Mouse (Mus musculus): ENCODE data around the gene Alg13.

Gene Alg13

DNA sequence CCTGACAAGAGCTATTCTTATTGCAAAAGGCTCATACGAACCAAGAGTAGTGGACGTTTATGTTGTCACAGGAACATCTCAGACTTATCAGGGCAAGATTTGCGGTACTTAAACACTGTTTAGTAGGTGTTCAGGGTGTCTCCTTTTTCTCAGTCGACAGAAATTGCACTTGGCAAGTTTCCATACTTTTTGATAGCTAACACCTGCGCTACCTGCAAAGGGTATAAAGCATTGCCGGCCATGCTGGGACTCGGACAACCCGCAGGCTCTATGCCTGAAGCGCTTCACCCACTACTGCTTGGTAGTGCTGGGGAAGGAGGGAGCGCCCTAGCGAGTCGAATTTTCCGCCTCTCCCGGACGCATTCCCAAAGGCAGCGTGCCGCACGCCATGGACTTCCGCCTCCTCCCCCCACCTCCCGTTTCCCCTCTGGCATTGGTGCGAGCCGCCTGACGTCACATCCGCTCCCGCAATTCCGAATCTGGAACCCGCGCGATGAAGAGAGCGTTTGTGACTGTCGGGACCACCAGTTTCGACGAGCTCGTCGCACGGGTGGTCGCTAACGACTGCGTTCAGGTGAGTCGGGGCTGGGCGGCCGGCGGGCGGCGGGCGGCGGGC is at the start of gene Alg13:
Gene Alg13 (plus strand): TSS at position 257 of the 616 bp plus-strand sequence.
- DNase-seq, result peak; percentile 85 to 90

DNA sequence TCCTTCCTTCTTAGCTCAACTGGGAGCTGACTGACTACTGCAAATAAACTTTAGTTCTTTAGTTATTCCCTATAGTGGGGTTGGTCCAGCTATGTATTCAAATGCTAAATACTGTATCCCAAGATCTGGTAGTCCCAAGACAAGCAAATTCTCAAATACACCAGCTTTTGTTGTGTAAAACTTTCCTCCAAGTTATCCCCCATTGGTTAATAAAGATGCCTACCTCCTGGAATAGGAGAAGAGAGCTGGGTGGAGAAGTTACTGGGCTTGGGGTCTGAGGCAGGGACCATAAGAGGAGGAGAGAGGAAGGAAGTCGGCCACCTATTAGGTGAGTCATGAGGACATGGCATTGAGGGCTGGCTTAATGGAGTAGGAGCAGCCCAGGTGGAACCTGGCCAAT is 49.0 kb upstream of the Alg13 start:
- DNase-seq, result no peak

DNA sequence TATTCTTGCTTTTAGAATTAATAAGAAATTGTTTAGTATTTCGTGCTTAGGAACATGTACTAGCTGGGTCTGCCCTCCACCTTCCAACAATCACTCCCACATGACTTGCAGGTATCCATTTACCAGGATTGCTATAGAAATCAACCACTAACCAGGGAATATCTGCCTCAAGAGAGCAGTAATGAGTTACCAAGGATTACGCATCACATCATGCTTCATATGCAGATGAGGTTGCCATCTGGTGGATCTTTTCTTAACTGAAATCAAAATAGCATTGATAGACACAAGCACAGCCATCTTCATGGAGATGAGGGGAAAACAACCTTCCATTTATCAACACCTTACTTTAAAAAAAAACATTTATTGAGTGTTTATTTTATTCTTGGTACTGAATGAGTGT is 16.1 kb upstream of the Alg13 start:
- DNase-seq, result no peak

DNA sequence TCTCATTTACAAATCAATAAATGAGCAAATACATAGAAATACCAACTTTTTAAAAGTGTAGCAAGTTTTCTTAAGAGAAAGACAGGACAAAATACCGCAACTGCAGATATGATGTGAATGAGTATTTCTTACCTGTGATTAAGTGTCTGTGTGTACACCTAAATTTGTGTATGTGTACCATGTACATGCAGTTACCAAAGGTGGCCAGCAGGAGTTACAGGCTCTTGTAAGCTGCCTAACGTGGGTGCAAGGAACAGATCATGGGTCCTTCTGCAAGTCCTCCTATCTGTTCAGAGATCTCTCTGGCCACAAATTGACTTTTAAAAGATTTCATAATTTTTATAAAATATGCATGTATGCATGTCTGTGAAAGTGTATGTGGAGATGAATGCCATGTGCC is 11.9 kb upstream of the Alg13 start:
- no peak for DNase-seq

DNA sequence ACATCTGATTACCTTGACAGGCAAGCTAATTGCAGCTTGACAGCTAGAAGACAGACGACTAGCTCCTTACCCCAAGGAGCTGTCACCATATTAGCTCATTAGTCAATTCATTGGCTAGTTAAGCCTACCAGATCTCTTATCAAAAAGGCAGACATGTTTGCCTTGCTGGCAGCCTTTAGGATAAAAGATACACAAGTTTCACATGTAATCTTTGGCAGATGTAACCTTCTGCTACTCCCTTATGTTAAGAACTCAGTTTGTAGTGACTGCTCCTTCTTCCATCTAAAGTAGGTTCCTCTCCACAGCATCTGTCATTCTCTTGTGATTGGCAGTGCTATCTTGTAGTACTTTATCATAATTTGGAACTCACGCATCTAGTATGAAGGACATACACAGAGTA is 3.6 kb upstream of the Alg13 start:
- no peak for DNase-seq

DNA sequence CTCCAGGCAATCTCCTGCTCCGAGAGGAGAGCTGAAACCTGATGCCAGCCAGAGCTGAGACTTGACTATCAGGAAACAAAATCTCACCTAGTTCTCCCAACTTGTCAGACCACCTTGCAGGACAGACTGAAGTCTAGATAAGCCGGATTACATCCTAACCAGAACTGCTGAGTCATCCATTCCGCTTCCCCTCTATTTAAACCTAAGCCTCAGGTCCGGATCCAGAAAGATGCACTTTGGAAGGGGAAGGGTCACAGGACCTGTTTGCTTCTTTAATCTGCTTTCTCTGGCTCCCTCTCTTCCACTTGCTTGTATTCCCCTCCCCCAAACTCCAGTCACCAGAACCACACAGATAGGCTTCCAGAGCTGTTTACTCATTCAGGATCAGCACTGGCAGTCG is 2.6 kb upstream of the Alg13 start:
- DNase-seq, result no peak

DNA sequence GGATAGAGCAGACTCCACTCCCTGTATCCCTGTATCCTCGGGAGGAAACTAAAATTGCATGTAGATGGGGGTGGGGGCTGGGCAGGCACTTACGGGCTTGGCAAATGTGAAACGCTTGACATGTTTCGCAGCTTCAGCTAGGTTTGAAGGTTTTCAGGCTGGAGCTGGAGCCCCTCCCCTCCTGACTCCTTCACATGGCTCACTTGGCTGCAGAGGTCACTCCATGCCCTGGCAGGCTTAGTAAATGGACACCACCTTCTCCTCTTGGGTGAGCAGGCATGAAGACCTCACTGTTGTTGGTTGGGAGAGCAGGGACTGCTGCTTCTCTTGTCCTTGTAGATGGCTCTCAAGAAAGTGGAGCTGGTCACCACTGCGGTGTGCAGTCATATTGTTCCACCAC is 1.6 kb upstream of the Alg13 start:
- DNase-seq, result peak in 1 of 2 experiments; percentile 64

DNA sequence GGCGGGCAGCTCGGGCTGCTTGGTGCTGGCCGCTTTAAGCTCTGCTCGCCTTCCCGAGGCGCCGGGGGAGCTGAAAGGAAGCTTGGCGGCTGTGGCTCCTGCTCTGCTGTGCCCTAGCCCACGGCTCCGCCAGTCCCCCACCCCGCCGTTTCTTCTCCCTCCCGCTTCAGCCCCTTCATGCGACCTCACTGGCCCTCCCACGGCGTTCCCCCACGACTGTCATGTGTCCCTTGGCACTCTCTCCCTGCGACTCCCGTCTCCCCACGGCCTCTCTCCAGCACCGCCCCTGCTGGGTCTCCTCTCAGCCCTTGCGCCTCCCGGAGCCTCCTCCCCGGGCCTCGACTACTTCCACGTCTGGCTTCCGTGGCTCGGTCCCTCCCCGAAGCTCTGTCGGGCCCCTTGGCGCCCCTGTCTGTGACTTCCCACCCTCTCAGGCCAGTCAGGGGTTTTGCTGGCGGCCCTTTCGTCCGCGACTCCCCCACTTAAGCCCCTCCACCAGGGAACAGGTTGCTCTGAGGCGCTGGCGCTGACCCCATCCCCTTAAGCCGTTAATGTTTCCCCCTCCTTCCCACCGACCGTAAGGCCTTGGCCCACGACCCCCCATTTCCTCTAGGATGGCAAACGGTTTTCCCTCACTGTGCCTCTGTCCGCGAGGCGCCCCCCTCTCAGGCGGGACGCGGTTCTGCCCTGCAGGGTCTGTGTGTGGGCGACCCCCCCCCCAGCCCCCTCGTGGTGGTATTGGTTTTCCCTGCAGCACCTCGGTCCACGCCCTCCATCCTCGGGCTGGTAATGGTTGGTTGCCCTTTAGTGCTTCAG is 768 bp downstream of the Alg13 start:
- peak; percentile 5 to 53 for DNase-seq

DNA sequence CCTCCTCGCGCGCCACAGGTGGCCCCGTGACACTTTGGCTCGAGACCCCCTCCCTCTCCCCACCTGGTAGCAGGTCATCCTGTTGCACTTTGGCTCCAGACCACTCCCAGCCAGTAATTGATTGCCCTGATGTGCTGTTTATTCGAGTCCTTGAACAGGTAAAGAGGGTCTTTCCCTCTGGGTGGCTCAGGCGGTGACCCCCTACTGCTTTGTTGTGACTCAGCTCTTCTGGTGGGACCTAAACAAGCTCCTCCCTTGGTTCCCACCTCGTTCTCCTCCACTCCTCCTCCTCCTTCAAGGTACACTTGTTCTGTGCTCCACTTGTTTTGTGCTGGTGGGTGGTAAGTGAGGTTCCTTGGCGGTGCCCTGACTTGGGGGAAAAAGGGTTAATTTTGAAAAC is 1.8 kb downstream of the Alg13 start:
- DNase-seq, result no peak

DNA sequence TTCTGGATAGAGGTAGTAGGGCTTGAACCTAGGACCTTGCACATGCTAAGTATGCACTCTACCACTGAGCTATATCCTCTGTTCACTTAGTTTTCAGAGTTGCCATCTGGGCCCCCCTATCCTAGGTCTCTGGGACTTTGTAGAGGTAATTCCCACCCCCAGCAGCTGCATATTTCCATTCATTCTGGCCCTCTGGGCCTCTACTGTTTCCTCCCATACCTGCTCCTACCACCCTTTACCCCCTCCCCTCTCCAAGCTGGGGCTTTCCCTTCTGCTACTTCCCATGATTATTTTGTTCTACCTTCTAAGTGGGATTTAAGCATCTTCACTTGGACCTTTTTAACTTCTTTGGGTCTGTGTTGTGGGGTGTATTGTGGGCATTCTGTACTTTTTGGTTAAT is 7.8 kb downstream of the Alg13 start:
- no peak for DNase-seq

DNA sequence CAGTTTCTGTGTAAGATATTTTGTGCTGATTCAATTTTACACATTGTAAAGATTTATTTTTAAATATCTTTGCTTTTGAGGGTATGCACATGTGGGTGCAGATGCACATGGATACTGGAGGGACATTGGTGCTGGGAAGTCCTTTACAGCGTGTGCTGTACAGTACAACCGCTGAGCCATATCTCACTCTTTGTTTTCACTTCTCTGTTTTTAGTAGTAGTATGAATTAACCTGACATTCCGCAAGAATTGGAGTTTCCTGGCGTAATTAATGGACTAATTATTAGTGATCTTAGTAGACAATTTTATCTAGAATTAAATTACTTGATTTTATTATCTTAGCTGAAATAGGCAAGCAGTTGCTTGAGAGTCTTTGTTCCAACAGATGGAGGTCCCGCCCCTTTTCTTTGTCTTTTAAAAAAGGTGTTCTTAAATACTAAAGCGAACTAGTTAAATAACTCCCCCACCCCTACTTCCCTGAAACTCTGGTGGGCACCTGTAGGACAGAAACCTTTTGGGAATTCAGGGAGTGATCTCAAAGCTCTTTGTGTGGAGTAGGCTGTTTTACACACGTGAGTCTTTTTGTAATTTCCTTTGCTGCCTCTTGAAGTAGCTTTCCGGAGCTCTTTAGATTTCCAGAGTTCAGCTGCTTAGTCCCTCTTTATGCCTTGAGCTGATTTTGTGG is 17.9 kb downstream of the Alg13 start:
- no peak for DNase-seq

DNA sequence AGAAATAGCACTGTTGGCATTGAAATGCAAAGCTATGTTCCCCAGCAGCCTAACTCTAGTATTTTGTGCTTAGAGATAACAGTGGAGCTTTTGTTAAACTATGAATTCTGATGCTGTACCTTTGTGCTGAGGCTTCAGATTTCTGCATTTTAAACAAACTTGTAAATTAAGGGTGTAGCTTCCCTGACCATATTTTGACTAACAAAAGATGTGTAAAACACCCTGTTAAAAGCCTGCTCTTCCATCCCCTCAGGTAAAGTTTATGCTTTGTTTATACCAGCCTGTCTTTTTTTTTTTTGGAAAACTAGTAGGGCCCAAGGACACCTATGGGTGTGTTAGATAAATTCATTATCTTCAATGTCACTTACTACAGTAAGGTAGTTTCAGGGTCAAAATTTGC is 20.3 kb downstream of the Alg13 start:
- no peak for DNase-seq

DNA sequence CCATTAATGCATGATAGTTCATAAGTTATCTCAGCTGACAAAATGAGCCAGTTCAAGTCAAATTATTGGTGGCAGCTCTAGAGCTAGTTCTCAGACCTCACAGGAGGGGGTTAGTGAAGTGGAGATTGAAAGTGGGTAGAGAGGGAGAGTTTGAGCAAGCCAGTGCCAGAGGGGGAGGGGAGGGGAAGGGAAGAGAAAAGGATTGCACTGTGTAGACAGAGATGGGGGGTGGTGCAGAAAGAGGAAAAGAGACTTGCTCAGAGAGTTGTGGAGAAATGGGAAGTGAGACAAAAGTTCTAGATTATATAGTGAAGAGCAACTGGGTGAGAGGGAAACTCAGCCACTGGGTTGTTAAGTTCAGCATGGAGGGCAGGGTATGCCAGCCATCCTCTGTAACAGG is 20.8 kb downstream of the Alg13 start:
- no peak for DNase-seq

DNA sequence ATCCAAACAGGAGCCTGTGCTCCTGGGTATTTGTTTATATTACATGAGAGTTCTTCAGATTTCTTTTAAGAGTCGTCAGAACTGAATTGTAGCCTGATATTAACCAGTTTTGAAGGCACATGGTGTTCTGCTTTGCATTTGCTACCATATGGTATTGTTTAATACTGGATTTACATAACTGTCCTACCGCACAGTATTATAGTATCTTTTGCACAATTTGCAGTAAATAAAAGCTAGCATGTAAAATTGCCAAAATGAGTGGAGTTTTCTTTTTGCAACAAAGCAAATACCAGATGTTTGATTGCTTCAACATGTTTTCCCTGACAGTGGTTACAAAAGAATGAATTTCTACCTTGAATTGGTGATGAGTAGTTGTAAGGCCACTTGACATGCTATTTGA is 56.6 kb downstream of the Alg13 start:
- no peak for DNase-seq

DNA sequence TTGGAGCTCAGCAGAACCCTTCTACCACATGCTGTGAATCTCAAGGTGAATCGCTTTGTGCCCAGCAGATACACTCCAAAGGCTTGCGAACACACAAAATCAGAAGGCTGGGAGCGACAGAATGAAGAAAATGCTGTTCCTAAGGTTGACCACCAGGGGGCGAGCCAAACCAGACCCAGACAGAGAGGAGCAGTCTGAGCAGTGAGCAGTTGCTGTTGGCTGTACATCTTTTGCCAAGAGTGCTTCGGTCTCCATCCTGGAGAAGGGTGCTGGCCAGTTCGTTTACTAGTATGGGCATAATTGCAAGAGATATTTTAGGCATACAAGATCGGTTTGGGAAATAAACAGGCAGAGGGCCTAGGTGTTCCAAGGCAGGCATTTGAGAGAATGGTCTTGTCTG is 85.9 kb downstream of the Alg13 start:
- DNase-seq, result peak; percentile 10 to 35

DNA sequence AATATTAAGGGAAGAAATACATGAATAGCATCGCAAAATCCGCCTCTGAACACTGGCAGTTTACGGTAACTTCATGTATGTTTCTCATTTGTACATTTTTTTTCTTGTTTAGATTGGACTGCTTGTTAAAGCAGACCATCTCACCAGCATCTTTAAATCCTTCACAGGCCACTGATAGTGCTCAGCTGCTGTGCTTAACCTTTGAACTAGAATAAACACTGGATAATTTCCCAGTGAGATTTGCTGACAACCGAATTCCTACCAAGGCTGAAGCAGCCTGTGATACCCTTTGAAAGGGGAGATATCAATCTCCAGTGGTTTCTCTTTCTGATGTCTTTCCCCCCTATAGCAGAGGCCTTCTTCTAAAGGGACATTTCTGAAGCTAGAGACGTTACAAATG is 90.4 kb downstream of the Alg13 start:
- no peak for DNase-seq

DNA sequence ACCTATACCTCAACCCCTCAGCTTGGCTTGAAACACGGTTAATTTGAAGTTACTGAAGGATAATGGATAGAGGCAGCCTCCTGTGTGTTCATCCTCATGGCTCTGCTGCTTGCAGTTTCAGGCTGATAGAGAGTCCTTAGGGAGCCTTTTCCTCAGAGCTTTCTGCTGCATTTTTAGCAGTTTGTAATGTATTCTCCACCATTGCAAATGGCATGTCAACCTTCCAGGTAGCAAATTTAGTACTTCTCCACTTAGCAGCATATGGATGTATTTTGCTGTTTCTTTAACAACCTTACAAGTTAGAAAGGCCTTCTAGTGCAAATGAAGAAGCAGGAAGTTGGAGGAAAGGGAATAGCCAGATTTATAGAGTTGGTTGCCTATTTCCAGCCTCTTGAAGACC is 102.7 kb downstream of the Alg13 start:
- DNase-seq, result no peak

DNA sequence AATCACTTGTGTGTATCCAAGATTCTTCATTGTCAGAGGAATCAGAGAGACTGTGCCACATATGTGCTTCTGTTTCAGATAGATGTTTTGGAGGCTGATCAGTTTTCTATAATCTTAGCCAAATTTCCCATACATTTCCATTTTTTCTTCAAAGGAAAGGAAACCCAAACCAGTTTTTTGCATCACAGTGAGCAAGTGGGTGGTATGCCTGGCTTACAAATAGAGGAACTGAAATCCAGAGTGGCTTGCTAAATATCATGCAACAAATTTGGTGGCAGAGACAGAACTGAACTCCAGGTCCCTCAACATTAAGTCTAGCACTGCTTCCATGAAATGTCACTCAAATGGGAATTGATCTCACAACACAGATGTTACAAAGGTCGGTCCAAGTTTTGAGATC is 103.5 kb downstream of the Alg13 start:
- DNase-seq, result no peak

DNA sequence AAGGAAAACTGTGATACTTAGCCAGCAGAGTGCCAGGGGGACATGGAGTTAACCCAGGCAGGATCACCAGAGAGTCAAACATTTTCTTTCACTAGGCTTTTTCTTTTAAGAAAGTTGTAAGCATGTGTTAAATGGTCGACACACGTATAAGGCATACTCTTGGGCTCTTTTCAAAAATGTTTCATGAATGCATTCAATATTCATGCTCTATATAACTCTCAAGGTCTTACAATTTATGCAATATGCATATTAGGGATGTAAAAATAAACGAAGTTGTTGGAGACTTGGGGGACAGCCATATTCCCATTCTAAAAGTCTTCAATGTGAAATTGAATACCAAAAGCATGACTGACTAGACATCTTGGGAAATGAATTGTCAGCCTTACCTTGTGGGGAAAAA is 106.2 kb downstream of the Alg13 start:
- DNase-seq, result no peak
